Mouse (Mus musculus): ENCODE data around the gene Cbx8. TPM values are rescaled to one million over a fixed set of nuclear protein-coding genes. Genes with fewer than 3 reads are reported as not detected.

The Cbx8 gene
- polyA plus RNA-seq, 1 experiment from 2014 or later, result 5.1 TPM

DNA sequence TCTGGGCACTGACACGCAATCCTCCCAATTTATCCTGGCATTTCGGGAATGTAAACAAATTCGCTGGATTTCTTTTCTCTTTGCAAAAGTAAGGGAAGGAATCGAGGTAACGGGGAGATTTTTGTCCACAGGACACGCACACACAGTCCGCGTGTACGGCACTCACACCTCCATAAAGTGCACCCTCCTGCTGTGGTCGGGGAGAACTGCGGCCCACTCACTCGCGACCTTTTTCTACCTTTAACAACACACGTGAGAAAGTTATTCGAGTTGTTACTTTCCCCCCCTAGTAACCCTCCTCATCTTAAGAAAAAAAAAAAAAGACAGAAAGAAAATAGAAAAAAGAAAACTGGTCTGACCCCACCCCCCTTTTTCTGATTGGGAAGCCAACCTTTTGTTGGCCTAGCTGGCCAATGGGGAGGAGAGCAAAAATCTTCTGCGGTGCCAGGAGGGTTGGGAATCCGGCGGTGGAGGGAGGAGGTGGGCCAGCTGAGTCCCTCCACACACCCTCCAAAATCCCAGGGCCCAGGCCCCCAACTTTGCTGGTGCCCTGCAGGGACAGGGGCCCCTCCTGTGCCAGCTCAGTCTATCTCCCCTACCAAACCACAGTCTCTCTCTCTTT is 2.9 kb downstream of the Cbx8 start:
- 61% methylated on average over 18 of the region's 18 CpGs for WGBS
- no peak for DNase-seq (ENCODE audit: low spot score)

DNA sequence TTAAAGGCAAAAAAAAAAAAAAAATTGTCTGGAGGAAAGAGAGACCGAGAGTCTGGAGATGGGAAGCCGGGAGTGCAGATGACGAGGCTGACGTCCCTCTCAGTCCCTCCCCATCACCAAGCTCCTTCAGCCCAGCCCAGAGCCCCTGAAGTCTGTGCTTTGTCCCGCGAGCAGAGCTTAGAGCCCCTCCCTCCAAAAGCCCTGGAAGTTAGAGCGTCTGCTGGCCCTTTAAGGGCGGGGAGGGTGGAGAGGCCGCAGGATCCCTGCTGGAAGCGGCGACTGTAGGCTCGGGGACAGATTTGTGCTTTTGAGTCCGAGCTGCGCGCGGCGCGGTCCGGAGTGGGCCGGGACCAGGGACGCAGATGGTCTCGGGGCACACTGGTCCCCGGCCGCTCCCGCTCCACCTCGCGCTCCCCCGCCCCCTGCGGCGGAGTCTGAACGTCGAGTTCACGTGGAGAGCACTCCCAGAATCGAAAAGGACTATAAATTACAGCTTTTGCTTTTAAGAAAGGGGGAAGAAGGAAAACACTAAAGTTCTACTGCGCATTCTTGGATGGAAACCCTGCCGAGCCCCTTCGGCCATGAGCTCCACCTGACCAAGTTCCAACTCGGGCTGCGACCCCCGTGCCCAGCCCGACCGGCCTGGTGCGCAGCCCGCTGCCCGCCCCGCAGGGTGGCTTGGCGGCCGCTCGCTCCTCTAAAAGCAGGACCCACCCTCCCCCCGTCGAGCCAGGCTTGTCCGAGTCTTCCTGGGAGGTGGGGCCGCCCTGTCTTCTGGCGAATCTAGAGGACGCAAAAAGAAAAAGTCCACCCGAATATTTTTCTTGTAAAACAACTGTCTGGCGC is 3.6 kb downstream of the Cbx8 start:
- H3K4me2 ChIP-seq (replicated peaks; ENCODE audit: low read depth), result peak overlapping the region; percentile 77
- DNase-seq (ENCODE audit: low spot score), result peak; percentile 41
- no peak for TF ChIP-seq EP300 (optimal IDR thresholded peaks at IDR 0.05)
- TF ChIP-seq CTCF (IDR thresholded peaks at IDR 0.05; ENCODE audit: low read depth), result no peak
- H3K36me3 ChIP-seq (ENCODE audit: control insufficient read depth, insufficient read depth, low read length), result 0 out of 2 replicates have a peak, but pooled peaks cover 2% of the 10 kb centered on the region
- peak overlapping the region; percentile 46 for H3K4me3 ChIP-seq (ENCODE audit: low read depth, low read length)
- H3K4me1 ChIP-seq (replicated peaks; ENCODE audit: control insufficient read depth, insufficient read depth), result peaks cover 3% of the 10 kb centered on the region
- H3K27me3 ChIP-seq (ENCODE audit: control insufficient read depth, insufficient read depth, low read length), result peaks cover 8% of the 10 kb centered on the region; the same call in 1 of the 2 replicates
- WGBS, result 11% methylated on average over 57 of the region's 57 CpGs
- H3K9ac ChIP-seq (ENCODE audit: low read length), result peak overlapping the region; percentile 51
- no peak overlapping the region for H3K27ac ChIP-seq (replicated peaks)
- no peaks in the 10 kb centered on the region for H3K9me3 ChIP-seq (ENCODE audit: control insufficient read depth, low read length)
- no peak for ATAC-seq (ENCODE audit: low FRiP score, low TSS enrichment)

More for the DNA sequence above, 2.9 kb downstream of the Cbx8 start:
- no peak overlapping the region for H3K27ac ChIP-seq (replicated peaks)
- H3K9ac ChIP-seq (ENCODE audit: low read length), result no peak overlapping the region
- H3K4me2 ChIP-seq (replicated peaks; ENCODE audit: low read depth), result peak overlapping the region; percentile 77
- no peak for TF ChIP-seq EP300 (optimal IDR thresholded peaks at IDR 0.05)
- peak; percentile 18; the same call in 1 of the 2 replicates for TF ChIP-seq CTCF (IDR thresholded peaks at IDR 0.05; ENCODE audit: low read depth)
- H3K4me3 ChIP-seq (ENCODE audit: low read depth, low read length), result peak overlapping the region; percentile 46
- peaks cover 3% of the 10 kb centered on the region for H3K4me1 ChIP-seq (replicated peaks; ENCODE audit: control insufficient read depth, insufficient read depth)
- H3K27me3 ChIP-seq (ENCODE audit: control insufficient read depth, insufficient read depth, low read length), result peaks cover 10% of the 10 kb centered on the region; the same call in 1 of the 2 replicates
- no peaks in the 10 kb centered on the region for H3K9me3 ChIP-seq (ENCODE audit: control insufficient read depth, low read length)
- 0 out of 2 replicates have a peak, but pooled peaks cover 2% of the 10 kb centered on the region for H3K36me3 ChIP-seq (ENCODE audit: control insufficient read depth, insufficient read depth, low read length)
- ATAC-seq (ENCODE audit: low FRiP score, low TSS enrichment), result no peak

DNA sequence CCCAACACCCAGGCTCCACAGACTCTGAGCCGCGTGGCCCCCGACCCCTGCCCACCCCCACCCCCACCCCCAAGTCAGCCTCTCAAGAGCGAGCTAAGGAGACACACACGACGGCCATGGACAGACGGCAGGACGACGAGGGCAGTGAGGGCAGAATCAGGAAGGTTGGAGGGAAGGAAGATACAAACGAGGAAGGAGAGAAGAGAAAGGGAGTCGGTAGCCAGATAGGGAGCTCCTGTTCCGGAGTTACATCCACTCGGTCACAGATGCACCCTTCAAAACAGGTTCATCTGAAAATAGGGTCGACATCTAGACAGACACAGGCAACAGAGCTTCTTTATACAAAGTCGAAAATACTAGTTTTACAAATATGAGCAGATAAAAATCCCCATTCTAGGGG is 4.3 kb downstream of the Cbx8 start:
- Histone ChIP-seq H3K4me1 (replicated peaks; ENCODE audit: control insufficient read depth, insufficient read depth) (peaks cover 3% of the 10 kb centered on the region), H3K36me3 (ENCODE audit: control insufficient read depth, insufficient read depth, low read length) (0 out of 2 replicates have a peak, but pooled peaks cover 2% of the 10 kb centered on the region), H3K27me3 (ENCODE audit: control insufficient read depth, insufficient read depth, low read length) (peaks cover 4% of the 10 kb centered on the region; the same call in 1 of the 2 replicates), H3K9ac (ENCODE audit: low read length) (no peak overlapping the region), H3K4me2 (replicated peaks; ENCODE audit: low read depth) (no peak overlapping the region), H3K4me3 (ENCODE audit: low read depth, low read length) (no peak overlapping the region), H3K27ac (replicated peaks) (no peak overlapping the region), H3K9me3 (ENCODE audit: control insufficient read depth, low read length) (no peaks in the 10 kb centered on the region)
- no peak for ATAC-seq (ENCODE audit: low FRiP score, low TSS enrichment)
- no peak for DNase-seq (ENCODE audit: low spot score)
- TF ChIP-seq CTCF (IDR thresholded peaks at IDR 0.05; ENCODE audit: low read depth) (no peak), EP300 (optimal IDR thresholded peaks at IDR 0.05) (no peak)
- WGBS, result 24% methylated on average over 15 of the region's 15 CpGs

DNA sequence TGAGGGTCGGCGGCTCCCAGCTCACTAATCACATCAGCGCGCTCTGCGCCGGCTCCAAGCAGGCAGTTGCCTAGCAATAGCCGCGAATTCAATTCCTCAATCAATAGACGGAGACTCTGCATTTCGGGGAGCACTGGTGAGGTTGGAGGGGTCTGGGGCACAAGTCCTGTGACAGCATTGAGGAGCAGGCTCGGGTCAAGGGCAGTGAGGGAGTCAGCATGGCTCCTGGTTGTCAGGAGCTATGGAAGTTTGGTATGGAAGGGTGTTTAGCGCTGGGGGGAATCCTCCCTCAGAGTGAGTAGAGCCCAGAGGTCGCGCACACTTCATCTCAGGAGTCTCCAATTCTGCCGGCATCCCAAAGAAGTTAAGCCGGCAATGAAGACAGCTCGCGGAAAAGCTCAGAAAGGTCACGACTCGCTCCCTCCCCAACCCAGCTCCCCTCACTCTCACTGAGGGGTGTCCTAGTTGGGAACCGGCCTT is 5.0 kb downstream of the Cbx8 start:
- Histone ChIP-seq H3K36me3 (ENCODE audit: control insufficient read depth, insufficient read depth, low read length) (0 out of 2 replicates have a peak, but pooled peaks cover 2% of the 10 kb centered on the region), H3K27ac (replicated peaks) (no peak overlapping the region), H3K4me2 (replicated peaks; ENCODE audit: low read depth) (no peak overlapping the region), H3K27me3 (ENCODE audit: control insufficient read depth, insufficient read depth, low read length) (peaks cover 2% of the 10 kb centered on the region; the same call in 1 of the 2 replicates), H3K4me3 (ENCODE audit: low read depth, low read length) (no peak overlapping the region), H3K9ac (ENCODE audit: low read length) (no peak overlapping the region), H3K9me3 (ENCODE audit: control insufficient read depth, low read length) (no peaks in the 10 kb centered on the region), H3K4me1 (replicated peaks; ENCODE audit: control insufficient read depth, insufficient read depth) (peaks cover 3% of the 10 kb centered on the region)
- no peak for ATAC-seq (ENCODE audit: low FRiP score, low TSS enrichment)
- WGBS, result 26% methylated on average over 21 of the region's 21 CpGs
- DNase-seq (ENCODE audit: low spot score), result peak; percentile 18
- TF ChIP-seq CTCF (IDR thresholded peaks at IDR 0.05; ENCODE audit: low read depth), result no peak
- no peak for TF ChIP-seq EP300 (optimal IDR thresholded peaks at IDR 0.05)

DNA sequence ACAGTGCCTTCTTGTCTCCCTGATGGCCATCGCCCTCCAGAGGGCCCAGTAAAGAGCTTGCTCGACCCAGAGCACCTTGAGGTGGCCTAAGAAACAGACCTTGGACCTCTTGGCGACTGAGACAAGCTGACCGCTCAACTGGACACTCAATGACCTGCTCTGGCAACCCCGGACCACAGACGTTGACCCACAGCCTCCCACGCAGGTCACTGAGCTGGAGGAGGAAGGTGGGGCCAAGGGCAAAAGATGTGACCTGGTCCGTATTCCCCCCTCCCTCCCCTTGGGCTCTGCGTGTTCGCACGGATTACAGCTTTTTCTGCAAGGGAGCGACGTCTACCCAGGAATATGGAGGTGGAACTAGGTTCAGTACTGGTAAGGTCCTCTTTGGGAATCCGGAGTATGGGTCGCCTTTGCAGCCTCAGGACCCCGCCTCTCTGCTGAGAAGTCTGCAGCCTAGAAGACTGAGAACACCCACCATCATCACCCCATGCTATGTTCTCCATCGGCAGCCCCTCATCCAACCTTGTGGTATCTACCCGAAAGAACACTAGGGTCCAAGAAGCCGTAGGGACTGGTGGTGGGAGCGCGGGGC is 5.6 kb downstream of the Cbx8 start:
- H3K4me1 ChIP-seq (replicated peaks; ENCODE audit: control insufficient read depth, insufficient read depth), result peaks cover 3% of the 10 kb centered on the region
- no peak overlapping the region for H3K4me3 ChIP-seq (ENCODE audit: low read depth, low read length)
- ATAC-seq (ENCODE audit: low FRiP score, low TSS enrichment), result no peak
- peaks cover 2% of the 10 kb centered on the region; the same call in 1 of the 2 replicates for H3K27me3 ChIP-seq (ENCODE audit: control insufficient read depth, insufficient read depth, low read length)
- 0 out of 2 replicates have a peak, but pooled peaks cover 2% of the 10 kb centered on the region for H3K36me3 ChIP-seq (ENCODE audit: control insufficient read depth, insufficient read depth, low read length)
- H3K9me3 ChIP-seq (ENCODE audit: control insufficient read depth, low read length), result no peaks in the 10 kb centered on the region
- H3K9ac ChIP-seq (ENCODE audit: low read length), result no peak overlapping the region
- peak; percentile 14 for DNase-seq (ENCODE audit: low spot score)
- no peak overlapping the region for H3K27ac ChIP-seq (replicated peaks)
- 15% methylated on average over 21 of the region's 21 CpGs for WGBS
- no peak for TF ChIP-seq CTCF (IDR thresholded peaks at IDR 0.05; ENCODE audit: low read depth)
- TF ChIP-seq EP300 (optimal IDR thresholded peaks at IDR 0.05), result no peak
- H3K4me2 ChIP-seq (replicated peaks; ENCODE audit: low read depth), result no peak overlapping the region

Measured in stomach, postnatal 0 days (tissue).